Mouse (Mus musculus): ENCODE measurements around the gene Agtrap. TPM values are rescaled to one million over a fixed set of nuclear protein-coding genes. Genes with fewer than 3 reads are reported as not detected.

Gene Agtrap
- polyA plus RNA-seq, 1 experiment from 2014 or later: 6.9 TPM

GRCm38 (mm10) chr4:148084261-148084714 is 3.5 kb downstream of the Agtrap start:
- Histone ChIP-seq H3K9me3 (replicated peaks) (no peaks in the 10 kb centered on the region), H3K4me2 (no peak overlapping the region), H3K9ac (no peak overlapping the region), H3K27me3 (no peaks in the 10 kb centered on the region), H3K36me3 (ENCODE audit: poor library complexity, severe bottlenecking) (peaks cover 8% of the 10 kb centered on the region; the same call in 1 of the 2 replicates), H3K4me3 (no peak overlapping the region), H3K27ac (no peak overlapping the region), H3K4me1 (peaks cover 23% of the 10 kb centered on the region)
- 16% methylated on average over 7 of the region's 8 CpGs for WGBS
- no peak for ATAC-seq

GRCm38 (mm10) chr4:148083176-148083899 is 4.5 kb downstream of the Agtrap start:
- WGBS: 65% methylated on average over 21 of the region's 21 CpGs
- Histone ChIP-seq H3K4me2 (no peak overlapping the region), H3K27me3 (no peaks in the 10 kb centered on the region), H3K27ac (no peak overlapping the region), H3K4me1 (peaks cover 18% of the 10 kb centered on the region), H3K36me3 (ENCODE audit: poor library complexity, severe bottlenecking) (peaks cover 8% of the 10 kb centered on the region; the same call in 1 of the 2 replicates), H3K9me3 (replicated peaks) (no peaks in the 10 kb centered on the region), H3K4me3 (no peak overlapping the region), H3K9ac (no peak overlapping the region)
- ATAC-seq: no peak

GRCm38 (mm10) chr4:148082257-148083044 is 5.4 kb downstream of the Agtrap start:
- H3K4me2 ChIP-seq: no peak overlapping the region
- no peaks in the 10 kb centered on the region for H3K9me3 ChIP-seq (replicated peaks)
- no peak overlapping the region for H3K27ac ChIP-seq
- WGBS: 53% methylated on average over 12 of the region's 12 CpGs
- H3K27me3 ChIP-seq: no peaks in the 10 kb centered on the region
- peak; percentile 37; the same call in 1 of the 2 replicates for ATAC-seq
- H3K36me3 ChIP-seq (ENCODE audit: poor library complexity, severe bottlenecking): peaks cover 8% of the 10 kb centered on the region; the same call in 1 of the 2 replicates
- H3K9ac ChIP-seq: no peak overlapping the region
- no peak overlapping the region for H3K4me3 ChIP-seq
- H3K4me1 ChIP-seq: peaks cover 9% of the 10 kb centered on the region

- H3K4me3 ChIP-seq: no peak overlapping the region
- no peaks in the 10 kb centered on the region for H3K9me3 ChIP-seq (replicated peaks)
- no peaks in the 10 kb centered on the region for H3K27me3 ChIP-seq
- peaks cover 8% of the 10 kb centered on the region; the same call in 1 of the 2 replicates for H3K36me3 ChIP-seq (ENCODE audit: poor library complexity, severe bottlenecking)
- no peak overlapping the region for H3K4me2 ChIP-seq
- no peak for ATAC-seq
- H3K9ac ChIP-seq: no peak overlapping the region
- no peaks in the 10 kb centered on the region for H3K4me1 ChIP-seq
- H3K27ac ChIP-seq: no peak overlapping the region
- WGBS: 96% methylated on average over 10 of the region's 10 CpGs
Measured at GRCm38 (mm10) chr4:148081201-148081600, 6.6 kb downstream of the Agtrap start.

GRCm38 (mm10) chr4:148080597-148080973 is 7.2 kb downstream of the Agtrap start:
- H3K36me3 ChIP-seq (ENCODE audit: poor library complexity, severe bottlenecking): peaks cover 8% of the 10 kb centered on the region; the same call in 1 of the 2 replicates
- H3K27me3 ChIP-seq: no peaks in the 10 kb centered on the region
- ATAC-seq: no peak
- no peaks in the 10 kb centered on the region for H3K4me1 ChIP-seq
- no peak overlapping the region for H3K9ac ChIP-seq
- H3K9me3 ChIP-seq (replicated peaks): no peaks in the 10 kb centered on the region
- no peak overlapping the region for H3K4me2 ChIP-seq
- no peak overlapping the region for H3K4me3 ChIP-seq
- no peak overlapping the region for H3K27ac ChIP-seq
- WGBS: 86% methylated on average over 1 of the region's 1 CpGs

GRCm38 (mm10) chr4:148079944-148080596 is 7.8 kb downstream of the Agtrap start:
- Histone ChIP-seq H3K4me3 (no peak overlapping the region), H3K27me3 (no peaks in the 10 kb centered on the region), H3K36me3 (ENCODE audit: poor library complexity, severe bottlenecking) (peaks cover 8% of the 10 kb centered on the region; the same call in 1 of the 2 replicates), H3K4me2 (no peak overlapping the region), H3K27ac (no peak overlapping the region), H3K9ac (no peak overlapping the region), H3K4me1 (peaks cover under 1% of the 10 kb centered on the region; the same call in 1 of the 2 replicates), H3K9me3 (replicated peaks) (no peaks in the 10 kb centered on the region)
- 95% methylated on average over 8 of the region's 8 CpGs for WGBS
- no peak for ATAC-seq

- no peaks in the 10 kb centered on the region for H3K9me3 ChIP-seq (replicated peaks)
- H3K4me1 ChIP-seq: peaks cover 4% of the 10 kb centered on the region; the same call in 1 of the 2 replicates
- ATAC-seq: no peak
- H3K36me3 ChIP-seq (ENCODE audit: poor library complexity, severe bottlenecking): peaks cover 8% of the 10 kb centered on the region; the same call in 1 of the 2 replicates
- no peak overlapping the region for H3K4me3 ChIP-seq
- no peaks in the 10 kb centered on the region for H3K27me3 ChIP-seq
- whole genome bisulfite sequencing: 68% methylated on average over 6 of the region's 6 CpGs
- H3K4me2 ChIP-seq: no peak overlapping the region
- H3K27ac ChIP-seq: no peak overlapping the region
- no peak overlapping the region for H3K9ac ChIP-seq
Measured at GRCm38 (mm10) chr4:148079212-148079611, 8.6 kb downstream of the Agtrap start.

GRCm38 (mm10) chr4:148075881-148076280 is 11.9 kb downstream of the Agtrap start:
- Histone ChIP-seq H3K36me3 (ENCODE audit: poor library complexity, severe bottlenecking) (peaks cover 8% of the 10 kb centered on the region; the same call in 1 of the 2 replicates), H3K9me3 (replicated peaks) (no peaks in the 10 kb centered on the region), H3K27me3 (no peaks in the 10 kb centered on the region), H3K9ac (no peak overlapping the region), H3K27ac (no peak overlapping the region), H3K4me3 (no peak overlapping the region), H3K4me1 (peaks cover 4% of the 10 kb centered on the region; the same call in 1 of the 2 replicates), H3K4me2 (no peak overlapping the region)
- WGBS: 92% methylated on average over 6 of the region's 6 CpGs
- no peak for ATAC-seq

- Histone ChIP-seq H3K4me1 (peaks cover 4% of the 10 kb centered on the region; the same call in 1 of the 2 replicates), H3K9me3 (replicated peaks) (no peaks in the 10 kb centered on the region), H3K4me3 (peak overlapping the region; percentile 28), H3K9ac (peak overlapping the region; percentile 50; the same call in 1 of the 2 replicates), H3K27me3 (no peaks in the 10 kb centered on the region), H3K36me3 (ENCODE audit: poor library complexity, severe bottlenecking) (peaks cover 3% of the 10 kb centered on the region; the same call in 1 of the 2 replicates), H3K27ac (no peak overlapping the region), H3K4me2 (peak overlapping the region; percentile 57)
- ATAC-seq: peak; percentile 43; the same call in 1 of the 2 replicates
- WGBS: 39% methylated on average over 21 of the region's 21 CpGs
Measured at GRCm38 (mm10) chr4:148075259-148075658, 12.6 kb downstream of the Agtrap start.

- Histone ChIP-seq H3K36me3 (ENCODE audit: poor library complexity, severe bottlenecking) (no peaks in the 10 kb centered on the region; the same call in 1 of the 2 replicates), H3K4me3 (peak overlapping the region; percentile 28), H3K4me1 (peaks cover 4% of the 10 kb centered on the region; the same call in 1 of the 2 replicates), H3K9me3 (replicated peaks) (no peaks in the 10 kb centered on the region), H3K27ac (no peak overlapping the region), H3K27me3 (no peaks in the 10 kb centered on the region), H3K9ac (peak overlapping the region; percentile 50; the same call in 1 of the 2 replicates), H3K4me2 (peak overlapping the region; percentile 57)
- 50% methylated on average over 17 of the region's 17 CpGs for WGBS
- peak; percentile 26; the same call in 1 of the 2 replicates for ATAC-seq
Measured at GRCm38 (mm10) chr4:148074521-148075189, 13.2 kb downstream of the Agtrap start.

GRCm38 (mm10) chr4:148071508-148071907 is 16.3 kb downstream of the Agtrap start:
- Histone ChIP-seq H3K4me3 (no peak overlapping the region), H3K9ac (no peak overlapping the region), H3K27ac (no peak overlapping the region), H3K9me3 (replicated peaks) (no peaks in the 10 kb centered on the region), H3K36me3 (ENCODE audit: poor library complexity, severe bottlenecking) (no peaks in the 10 kb centered on the region), H3K4me1 (peaks cover 4% of the 10 kb centered on the region; the same call in 1 of the 2 replicates), H3K27me3 (no peaks in the 10 kb centered on the region), H3K4me2 (no peak overlapping the region)
- WGBS: 68% methylated on average over 5 of the region's 5 CpGs
- no peak for ATAC-seq

All from forebrain, embryonic 13.5 days (tissue).